Mouse (Mus musculus) forebrain, embryonic 16.5 days (tissue): Measurements from ENCODE around the gene Sema3g. TPM values are rescaled to one million over a fixed set of nuclear protein-coding genes. Genes with fewer than 3 reads are reported as not detected.

Source experiments
- ATAC-seq: fragments of 200-750 bp; cut with Nextera tagmentation; 2 replicates; pipeline ENCODE4 v1.8.0; 2017; ENCODE audit warnings: mild to moderate bottlenecking, moderate library complexity
- H3K27ac ChIP-seq: fragments of 300-500 bp; sonication (generic); 2 replicates; pipeline ENCODE4 v1.5.1; 2014; ENCODE audit warnings: low read length, control low read depth
- H3K27me3 ChIP-seq: fragments of 300-500 bp; sonication (generic); replicated peaks from 2 replicates; pipeline ENCODE4 v1.6.1; 2014; ENCODE audit warnings: low read length; ENCODE audit not compliant: control insufficient read depth, insufficient read depth
- H3K36me3 ChIP-seq: fragments of 300-500 bp; sonication (generic); 2 replicates; pipeline ENCODE4 v1.6.1; 2014; ENCODE audit not compliant: control insufficient read depth, insufficient read depth
- H3K4me1 ChIP-seq: fragments of 300-500 bp; sonication (generic); replicated peaks from 2 replicates; pipeline ENCODE4 v1.6.1; 2014; ENCODE audit warnings: low read length; ENCODE audit not compliant: control insufficient read depth, insufficient read depth
- H3K4me2 ChIP-seq: fragments of 300-500 bp; sonication (generic); 2 replicates; pipeline ENCODE4 v1.6.1; 2014; ENCODE audit warnings: mild to moderate bottlenecking, low read length, control low read depth
- H3K4me3 ChIP-seq: fragments of 300-500 bp; sonication (generic); replicated peaks from 2 replicates; pipeline ENCODE4 v1.5.1; 2014; ENCODE audit warnings: mild to moderate bottlenecking, low read length, control low read depth
- H3K9ac ChIP-seq: fragments of 300-500 bp; sonication (generic); replicated peaks from 2 replicates; pipeline ENCODE4 v1.6.1; 2014; ENCODE audit warnings: low read depth, low read length, control low read depth
- H3K9me3 ChIP-seq: fragments of 300-500 bp; sonication (generic); 2 replicates; pipeline ENCODE4 v1.6.1; 2016; ENCODE audit warnings: low read length; ENCODE audit not compliant: control insufficient read depth
- WGBS: fragments of 180-500 bp; shearing (Covaris S2); extraction: QIAGEN DNeasy Blood & Tissue Kit; methylation state at CpG from one replicate; pipeline ENCODE4 v1.1.7; 2014; 5-methylcytosine and 5-hydroxymethylcytosine counted together
- polyA plus RNA-seq: library from polyadenylated mRNA; unstranded; fragments of >200 nt; fragmentation: Nextera tagmentation; extraction: Ambion mirVana; gene quantifications from 2 replicates; pipeline ENCODE4 v1.2.1, GENCODE M21; 2015

Sema3g gene
- polyA plus RNA-seq, 1 experiment from 2014 or later = 0.62 TPM

DNA sequence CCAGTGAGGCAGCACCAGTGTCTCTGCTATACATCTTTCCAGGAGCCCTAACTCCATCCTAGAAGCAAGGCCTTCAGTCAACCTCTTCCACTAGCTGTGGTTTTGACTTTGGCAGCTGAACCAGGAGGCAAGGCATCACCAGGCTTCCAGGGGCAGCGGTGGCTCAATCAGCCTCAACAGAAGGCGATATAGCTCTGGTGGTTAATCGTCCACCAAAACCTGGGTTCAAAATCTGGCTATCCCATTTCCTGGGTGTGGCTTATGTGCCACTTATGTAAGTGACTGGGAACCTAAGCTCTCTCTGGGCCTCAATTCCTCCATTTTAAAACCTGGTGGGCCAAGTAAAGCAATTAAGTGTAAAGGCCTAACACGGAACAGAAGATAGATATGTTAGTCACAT is 12.8 kb upstream of the Sema3g start:
- H3K27me3 ChIP-seq = no peaks in the 10 kb centered on the region
- peak overlapping the region; percentile 92 for H3K9ac ChIP-seq
- WGBS = 71% methylated on average over 4 of the region's 4 CpGs
- no peak for ATAC-seq
- peak overlapping the region; percentile 91; the same call in 1 of the 2 replicates for H3K27ac ChIP-seq
- H3K9me3 ChIP-seq = no peaks in the 10 kb centered on the region
- H3K4me1 ChIP-seq = peaks cover 20% of the 10 kb centered on the region
- peaks cover 27% of the 10 kb centered on the region for H3K36me3 ChIP-seq
- peak overlapping the region; percentile 96 for H3K4me2 ChIP-seq
- H3K4me3 ChIP-seq = peak overlapping the region; percentile 87

DNA sequence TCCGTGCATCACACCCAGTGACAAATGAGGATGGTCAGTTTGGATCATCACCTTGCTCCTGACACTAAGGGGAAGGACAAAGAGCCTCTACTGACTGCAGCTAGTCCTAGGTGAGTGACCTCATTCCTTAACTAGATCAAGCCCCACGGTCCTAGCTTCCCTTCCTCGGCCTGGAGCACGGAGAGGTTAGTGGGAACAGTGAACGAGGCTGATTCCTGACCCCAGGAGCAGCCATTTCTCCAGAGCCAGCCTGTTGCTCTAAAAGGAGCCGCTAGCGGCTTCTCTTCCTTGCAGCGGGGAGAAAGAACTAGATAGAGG is 12.5 kb upstream of the Sema3g start:
- Histone ChIP-seq H3K4me3 (peak overlapping the region; percentile 87), H3K36me3 (peaks cover 24% of the 10 kb centered on the region), H3K27me3 (no peaks in the 10 kb centered on the region), H3K9me3 (no peaks in the 10 kb centered on the region), H3K4me1 (peaks cover 20% of the 10 kb centered on the region), H3K9ac (peak overlapping the region; percentile 92), H3K4me2 (peak overlapping the region; percentile 96), H3K27ac (peak overlapping the region; percentile 91)
- no peak for ATAC-seq
- WGBS = 24% methylated on average over 8 of the region's 8 CpGs

DNA sequence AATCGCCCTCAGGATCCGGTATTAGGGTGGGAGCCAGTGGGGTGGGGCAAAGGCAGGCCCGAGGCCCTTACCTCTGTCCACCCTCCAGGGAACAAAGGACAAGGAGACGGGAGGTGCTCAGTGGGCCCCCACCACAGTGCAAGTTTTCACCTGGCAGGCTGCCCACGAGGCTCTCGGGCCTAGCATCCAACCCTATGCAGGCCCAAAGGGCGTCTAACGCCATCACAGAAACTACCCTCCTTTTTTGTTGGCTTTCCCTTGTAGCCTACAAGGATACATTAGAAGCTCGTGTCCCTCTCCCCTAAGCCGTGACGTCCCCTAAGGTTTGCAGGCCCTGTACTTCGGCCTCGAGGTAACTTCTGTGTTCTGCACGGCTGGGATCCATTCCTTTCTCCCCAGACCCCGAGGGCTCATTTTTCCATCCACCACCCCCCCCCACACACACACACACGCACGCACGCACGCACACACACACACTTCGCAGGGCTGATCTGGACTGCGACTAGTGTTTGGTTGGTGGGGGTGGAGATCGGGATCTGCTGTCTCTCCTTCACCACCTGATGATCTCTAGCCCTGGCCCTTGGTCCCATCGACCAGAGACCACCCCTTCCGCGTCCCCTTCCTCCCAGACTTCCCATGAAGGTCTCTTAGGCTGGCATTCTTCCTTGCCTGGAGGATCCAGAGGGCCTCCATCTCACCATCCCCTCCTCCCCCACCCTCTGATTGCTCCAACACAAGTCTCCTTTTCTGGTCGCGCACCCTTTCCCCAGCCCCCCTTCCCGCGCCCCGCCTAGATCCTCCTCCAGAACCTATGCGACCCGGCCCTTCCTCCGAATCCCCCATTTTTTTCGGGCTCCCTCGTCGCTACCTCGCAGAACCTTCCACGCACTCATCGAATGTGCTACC is 11.8 kb upstream of the Sema3g start:
- under 1% methylated on average over 39 of the region's 39 CpGs for WGBS

GRCm38 (mm10) chr14:31206472-31206981 is 11.1 kb upstream of the Sema3g start:
- H3K9ac ChIP-seq = peak overlapping the region; percentile 92
- H3K27me3 ChIP-seq = no peaks in the 10 kb centered on the region
- H3K4me3 ChIP-seq = peak overlapping the region; percentile 87
- H3K27ac ChIP-seq = peak overlapping the region; percentile 91
- H3K9me3 ChIP-seq = no peaks in the 10 kb centered on the region
- WGBS = under 1% methylated on average over 31 of the region's 48 CpGs
- ATAC-seq = peak; percentile 72
- peak overlapping the region; percentile 96 for H3K4me2 ChIP-seq
- H3K4me1 ChIP-seq = peaks cover 20% of the 10 kb centered on the region
- peaks cover 19% of the 10 kb centered on the region for H3K36me3 ChIP-seq

More for the DNA sequence above, 11.8 kb upstream of the Sema3g start:
- H3K27ac ChIP-seq = peak overlapping the region; percentile 91
- peaks cover 22% of the 10 kb centered on the region for H3K36me3 ChIP-seq
- peaks cover 20% of the 10 kb centered on the region for H3K4me1 ChIP-seq
- H3K4me3 ChIP-seq = peak overlapping the region; percentile 87
- ATAC-seq = peak; percentile 65
- no peaks in the 10 kb centered on the region for H3K27me3 ChIP-seq
- no peaks in the 10 kb centered on the region for H3K9me3 ChIP-seq
- peak overlapping the region; percentile 96 for H3K4me2 ChIP-seq
- H3K9ac ChIP-seq = peak overlapping the region; percentile 92

GRCm38 (mm10) chr14:31207070-31207830 is 10.4 kb upstream of the Sema3g start:
- WGBS = 81% methylated on average over 13 of the region's 13 CpGs
- H3K4me1 ChIP-seq = peaks cover 20% of the 10 kb centered on the region
- no peaks in the 10 kb centered on the region for H3K9me3 ChIP-seq
- H3K27ac ChIP-seq = peak overlapping the region; percentile 75
- peaks cover 13% of the 10 kb centered on the region for H3K36me3 ChIP-seq
- H3K4me3 ChIP-seq = peak overlapping the region; percentile 87
- H3K9ac ChIP-seq = peak overlapping the region; percentile 92
- peak overlapping the region; percentile 83 for H3K4me2 ChIP-seq
- peak; percentile 32 for ATAC-seq
- no peaks in the 10 kb centered on the region for H3K27me3 ChIP-seq

DNA sequence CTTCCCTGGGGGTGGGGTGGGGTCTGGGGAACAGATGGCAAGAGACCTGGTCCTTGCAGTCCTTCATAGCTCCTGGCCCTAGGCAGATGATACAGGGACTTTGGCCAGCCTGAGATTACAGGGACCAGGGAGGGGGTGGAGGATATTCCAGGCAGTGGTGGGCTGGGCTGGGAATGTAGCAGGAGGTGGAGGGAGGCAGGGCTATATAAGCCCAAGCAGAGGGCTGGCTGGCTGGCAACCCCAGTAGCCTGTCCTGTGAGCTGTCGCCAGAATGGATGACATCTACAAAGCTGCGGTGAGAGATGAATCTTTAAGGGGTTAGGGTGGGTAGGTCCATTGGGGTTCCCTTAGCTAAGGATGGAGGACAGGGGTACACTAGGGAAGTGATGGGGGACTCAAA is 9.6 kb upstream of the Sema3g start, which contains the start of gene Tnnc1:
Tnnc1 (plus strand) TSS at position 229 of the 400 bp plus-strand sequence.
- peaks cover 20% of the 10 kb centered on the region for H3K4me1 ChIP-seq
- H3K4me2 ChIP-seq = peak within 1 kb of the TSS; percentile 83
- peaks cover 5% of the 10 kb centered on the region for H3K36me3 ChIP-seq
- H3K9me3 ChIP-seq = no peaks in the 10 kb centered on the region
- no peak within 1 kb of the TSS; the same call in 1 of the 2 replicates for H3K27ac ChIP-seq
- H3K27me3 ChIP-seq = no peaks in the 10 kb centered on the region
- H3K4me3 ChIP-seq = no peak within 1 kb of the TSS; the same call in 1 of the 2 replicates
- 84% methylated on average over 2 of the region's 2 CpGs for WGBS
- no peak within 1 kb of the TSS; the same call in 1 of the 2 replicates for H3K9ac ChIP-seq
- no peak for ATAC-seq

DNA sequence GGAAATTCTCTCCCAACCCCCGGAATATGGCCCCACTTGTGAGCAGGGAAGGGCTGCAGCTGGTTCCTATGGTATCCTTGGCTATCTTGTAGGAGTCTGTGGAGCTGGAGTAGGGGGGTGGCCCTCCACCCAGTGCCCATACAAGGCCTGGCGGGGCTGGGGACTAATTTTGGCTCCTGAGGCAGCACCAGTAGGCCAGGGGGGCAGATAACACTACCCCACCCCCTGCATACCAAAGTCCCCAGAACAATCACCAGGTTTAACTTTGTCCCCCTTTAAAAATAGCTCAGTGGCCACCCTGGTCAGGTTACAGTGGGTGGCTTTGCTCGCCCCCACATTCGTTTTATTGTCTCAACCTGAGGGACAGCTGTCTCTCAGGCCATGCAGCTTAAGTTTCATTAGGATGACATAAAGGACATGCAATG is 8.5 kb upstream of the Sema3g start:
- peaks cover 20% of the 10 kb centered on the region for H3K4me1 ChIP-seq
- no peaks in the 10 kb centered on the region for H3K27me3 ChIP-seq
- no peak overlapping the region for H3K4me3 ChIP-seq
- no peak for ATAC-seq
- H3K9ac ChIP-seq = no peak overlapping the region
- 83% methylated on average over 4 of the region's 4 CpGs for WGBS
- H3K9me3 ChIP-seq = no peaks in the 10 kb centered on the region
- no peak overlapping the region for H3K27ac ChIP-seq
- no peak overlapping the region for H3K4me2 ChIP-seq
- no peaks in the 10 kb centered on the region; the same call in 1 of the 2 replicates for H3K36me3 ChIP-seq

- H3K4me2 ChIP-seq = no peak overlapping the region
- 88% methylated on average over 6 of the region's 6 CpGs for WGBS
- H3K4me3 ChIP-seq = no peak overlapping the region
- H3K27me3 ChIP-seq = no peaks in the 10 kb centered on the region
- ATAC-seq = no peak
- H3K27ac ChIP-seq = no peak overlapping the region
- no peak overlapping the region for H3K9ac ChIP-seq
- peaks cover 9% of the 10 kb centered on the region; the same call in 1 of the 2 replicates for H3K4me1 ChIP-seq
- no peaks in the 10 kb centered on the region for H3K36me3 ChIP-seq
- H3K9me3 ChIP-seq = no peaks in the 10 kb centered on the region
These were observed 5.8 kb upstream of the Sema3g start for GRCm38 (mm10) chr14:31211854-31212253.

- ATAC-seq = no peak
- Histone ChIP-seq H3K4me3 (no peak overlapping the region), H3K4me2 (no peak overlapping the region), H3K4me1 (peaks cover 5% of the 10 kb centered on the region), H3K9me3 (no peaks in the 10 kb centered on the region), H3K36me3 (no peaks in the 10 kb centered on the region), H3K9ac (no peak overlapping the region), H3K27me3 (no peaks in the 10 kb centered on the region), H3K27ac (no peak overlapping the region)
- WGBS = 79% methylated on average over 3 of the region's 3 CpGs
These were observed 5.2 kb upstream of the Sema3g start for GRCm38 (mm10) chr14:31212499-31212898.
